Mouse (Mus musculus): ENCODE results near the gene Tnfrsf11a. TPM values are rescaled to one million over a fixed set of nuclear protein-coding genes. Genes with fewer than 3 reads are reported as not detected.
A peak's percentile ranks its signal among the peaks of the same experiment; 100 is the strongest.

Tnfrsf11a gene
- polyA plus RNA-seq, 1 experiment from 2014 or later: 0.48 TPM

GRCm38 (mm10) chr1:105829171-105829570, 48.7 kb downstream of the Tnfrsf11a start:
- Histone ChIP-seq H3K4me2 (replicated peaks; ENCODE audit: low read depth, low read length) (no peak overlapping the region), H3K4me1 (replicated peaks; ENCODE audit: control insufficient read depth, insufficient read depth, low read length) (no peaks in the 10 kb centered on the region), H3K27ac (ENCODE audit: low read depth, low read length) (no peak overlapping the region), H3K4me3 (ENCODE audit: low read depth, low read length) (no peak overlapping the region), H3K36me3 (ENCODE audit: control insufficient read depth, insufficient read depth, low read length) (no peaks in the 10 kb centered on the region), H3K9ac (ENCODE audit: low read depth, low read length) (no peak overlapping the region), H3K27me3 (ENCODE audit: control insufficient read depth, insufficient read depth, low read length) (no peaks in the 10 kb centered on the region), H3K9me3 (ENCODE audit: control insufficient read depth, low read length) (no peaks in the 10 kb centered on the region)
- ATAC-seq (ENCODE audit: low FRiP score) (no peak), DNase-seq (ENCODE audit: low spot score) (no peak)
- WGBS: 76% methylated on average over 5 of the region's 5 CpGs

- no peaks in the 10 kb centered on the region for H3K27me3 ChIP-seq (ENCODE audit: control insufficient read depth, insufficient read depth, low read length)
- H3K4me1 ChIP-seq (replicated peaks; ENCODE audit: control insufficient read depth, insufficient read depth, low read length): no peaks in the 10 kb centered on the region
- H3K9me3 ChIP-seq (ENCODE audit: control insufficient read depth, low read length): no peaks in the 10 kb centered on the region
- 92% methylated on average over 1 of the region's 1 CpGs for WGBS
- DNase-seq (ENCODE audit: low spot score) (no peak), ATAC-seq (ENCODE audit: low FRiP score) (no peak)
- no peak overlapping the region for H3K4me3 ChIP-seq (ENCODE audit: low read depth, low read length)
- H3K27ac ChIP-seq (ENCODE audit: low read depth, low read length): no peak overlapping the region
- H3K36me3 ChIP-seq (ENCODE audit: control insufficient read depth, insufficient read depth, low read length): no peaks in the 10 kb centered on the region
- H3K4me2 ChIP-seq (replicated peaks; ENCODE audit: low read depth, low read length): no peak overlapping the region
- H3K9ac ChIP-seq (ENCODE audit: low read depth, low read length): no peak overlapping the region
Measured at GRCm38 (mm10) chr1:105832784-105833183, 52.3 kb downstream of the Tnfrsf11a start.

- DNase-seq (ENCODE audit: low spot score) (no peak), ATAC-seq (ENCODE audit: low FRiP score) (peak; percentile 18; the same call in 1 of the 2 replicates)
- WGBS: 23% methylated on average over 10 of the region's 10 CpGs
Measured at GRCm38 (mm10) chr1:105842950-105843349, 62.4 kb downstream of the Tnfrsf11a start.

GRCm38 (mm10) chr1:105843386-105843785, 62.9 kb downstream of the Tnfrsf11a start:
- Histone ChIP-seq H3K4me3 (ENCODE audit: low read depth, low read length) (peak overlapping the region; percentile 12; the same call in 1 of the 2 replicates), H3K4me1 (replicated peaks; ENCODE audit: control insufficient read depth, insufficient read depth, low read length) (peaks cover 3% of the 10 kb centered on the region; the same call in 1 of the 2 replicates), H3K9me3 (ENCODE audit: control insufficient read depth, low read length) (no peaks in the 10 kb centered on the region), H3K36me3 (ENCODE audit: control insufficient read depth, insufficient read depth, low read length) (no peaks in the 10 kb centered on the region), H3K27ac (ENCODE audit: low read depth, low read length) (no peak overlapping the region), H3K27me3 (ENCODE audit: control insufficient read depth, insufficient read depth, low read length) (peaks cover 9% of the 10 kb centered on the region; the same call in 1 of the 2 replicates), H3K4me2 (replicated peaks; ENCODE audit: low read depth, low read length) (peak overlapping the region; percentile 34), H3K9ac (ENCODE audit: low read depth, low read length) (no peak overlapping the region)
- WGBS: 1% methylated on average over 12 of the region's 12 CpGs
- ATAC-seq (ENCODE audit: low FRiP score) (0 out of 2 replicates have a peak, but pooled peaks have one; percentile 24), DNase-seq (ENCODE audit: low spot score) (peak; percentile 47)

More at GRCm38 (mm10) chr1:105842950-105843349, 62.4 kb downstream of the Tnfrsf11a start:
- H3K27me3 ChIP-seq (ENCODE audit: control insufficient read depth, insufficient read depth, low read length): peaks cover 9% of the 10 kb centered on the region; the same call in 1 of the 2 replicates
- no peak overlapping the region for H3K4me3 ChIP-seq (ENCODE audit: low read depth, low read length)
- no peaks in the 10 kb centered on the region for H3K36me3 ChIP-seq (ENCODE audit: control insufficient read depth, insufficient read depth, low read length)
- no peak overlapping the region for H3K9ac ChIP-seq (ENCODE audit: low read depth, low read length)
- H3K9me3 ChIP-seq (ENCODE audit: control insufficient read depth, low read length): no peaks in the 10 kb centered on the region
- no peak overlapping the region for H3K27ac ChIP-seq (ENCODE audit: low read depth, low read length)
- H3K4me2 ChIP-seq (replicated peaks; ENCODE audit: low read depth, low read length): peak overlapping the region; percentile 34
- peaks cover 3% of the 10 kb centered on the region; the same call in 1 of the 2 replicates for H3K4me1 ChIP-seq (replicated peaks; ENCODE audit: control insufficient read depth, insufficient read depth, low read length)

- Histone ChIP-seq H3K9ac (ENCODE audit: low read depth, low read length) (no peak overlapping the region), H3K4me1 (replicated peaks; ENCODE audit: control insufficient read depth, insufficient read depth, low read length) (peaks cover 3% of the 10 kb centered on the region; the same call in 1 of the 2 replicates), H3K36me3 (ENCODE audit: control insufficient read depth, insufficient read depth, low read length) (no peaks in the 10 kb centered on the region), H3K9me3 (ENCODE audit: control insufficient read depth, low read length) (no peaks in the 10 kb centered on the region), H3K4me3 (ENCODE audit: low read depth, low read length) (0 out of 2 replicates have a peak overlapping the region, but pooled peaks have one; percentile 28), H3K27ac (ENCODE audit: low read depth, low read length) (no peak overlapping the region), H3K4me2 (replicated peaks; ENCODE audit: low read depth, low read length) (peak overlapping the region; percentile 34), H3K27me3 (ENCODE audit: control insufficient read depth, insufficient read depth, low read length) (peaks cover 9% of the 10 kb centered on the region; the same call in 1 of the 2 replicates)
- WGBS: 12% methylated on average over 2 of the region's 2 CpGs
- ATAC-seq (ENCODE audit: low FRiP score) (peak; percentile 52), DNase-seq (ENCODE audit: low spot score) (peak; percentile 28)
Measured at GRCm38 (mm10) chr1:105843856-105844255, 63.3 kb downstream of the Tnfrsf11a start.

GRCm38 (mm10) chr1:105844341-105845006, 64.0 kb downstream of the Tnfrsf11a start:
- peak; percentile 44 for DNase-seq (ENCODE audit: low spot score)
- Histone ChIP-seq H3K9ac (ENCODE audit: low read depth, low read length) (no peak overlapping the region), H3K9me3 (ENCODE audit: control insufficient read depth, low read length) (no peaks in the 10 kb centered on the region), H3K27me3 (ENCODE audit: control insufficient read depth, insufficient read depth, low read length) (peaks cover 9% of the 10 kb centered on the region; the same call in 1 of the 2 replicates), H3K4me1 (replicated peaks; ENCODE audit: control insufficient read depth, insufficient read depth, low read length) (peaks cover 3% of the 10 kb centered on the region; the same call in 1 of the 2 replicates), H3K27ac (ENCODE audit: low read depth, low read length) (no peak overlapping the region), H3K4me2 (replicated peaks; ENCODE audit: low read depth, low read length) (peak overlapping the region; percentile 41), H3K4me3 (ENCODE audit: low read depth, low read length) (peak overlapping the region; percentile 28), H3K36me3 (ENCODE audit: control insufficient read depth, insufficient read depth, low read length) (no peaks in the 10 kb centered on the region)
- WGBS: 8% methylated on average over 28 of the region's 28 CpGs
- ATAC-seq (ENCODE audit: low FRiP score): peak; percentile 79

DNA sequence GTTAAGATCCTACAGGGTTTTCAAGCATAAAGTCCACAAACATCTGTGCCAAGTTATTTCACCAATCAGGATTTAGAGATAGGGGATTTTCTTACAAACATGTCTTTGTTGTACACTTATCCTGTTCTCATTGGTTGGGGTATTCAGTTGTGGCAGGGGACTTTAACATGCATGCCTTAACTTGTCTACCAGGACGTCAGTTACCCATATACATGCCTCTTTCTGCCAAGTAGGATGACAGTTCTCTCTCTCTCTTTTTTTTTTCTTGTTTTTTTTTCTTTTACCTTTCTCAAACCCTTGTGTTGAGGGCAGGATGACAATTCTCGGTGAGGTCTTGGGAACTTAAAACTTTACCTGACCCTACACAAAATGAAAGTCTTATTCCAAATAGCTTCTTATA, 65.9 kb downstream of the Tnfrsf11a start:
- WGBS: 85% methylated on average over 2 of the region's 2 CpGs
- no peak overlapping the region for H3K9ac ChIP-seq (ENCODE audit: low read depth, low read length)
- ATAC-seq (ENCODE audit: low FRiP score): no peak
- no peaks in the 10 kb centered on the region for H3K9me3 ChIP-seq (ENCODE audit: control insufficient read depth, low read length)
- no peak overlapping the region for H3K27ac ChIP-seq (ENCODE audit: low read depth, low read length)
- H3K4me1 ChIP-seq (replicated peaks; ENCODE audit: control insufficient read depth, insufficient read depth, low read length): peaks cover 3% of the 10 kb centered on the region; the same call in 1 of the 2 replicates
- H3K36me3 ChIP-seq (ENCODE audit: control insufficient read depth, insufficient read depth, low read length): no peaks in the 10 kb centered on the region
- DNase-seq (ENCODE audit: low spot score): no peak
- H3K4me3 ChIP-seq (ENCODE audit: low read depth, low read length): no peak overlapping the region
- H3K27me3 ChIP-seq (ENCODE audit: control insufficient read depth, insufficient read depth, low read length): peaks cover 9% of the 10 kb centered on the region; the same call in 1 of the 2 replicates
- H3K4me2 ChIP-seq (replicated peaks; ENCODE audit: low read depth, low read length): no peak overlapping the region

GRCm38 (mm10) chr1:105848806-105849205, 68.3 kb downstream of the Tnfrsf11a start:
- Histone ChIP-seq H3K4me2 (replicated peaks; ENCODE audit: low read depth, low read length) (no peak overlapping the region), H3K27me3 (ENCODE audit: control insufficient read depth, insufficient read depth, low read length) (peaks cover 7% of the 10 kb centered on the region; the same call in 1 of the 2 replicates), H3K4me1 (replicated peaks; ENCODE audit: control insufficient read depth, insufficient read depth, low read length) (peaks cover 3% of the 10 kb centered on the region; the same call in 1 of the 2 replicates), H3K4me3 (ENCODE audit: low read depth, low read length) (no peak overlapping the region), H3K9ac (ENCODE audit: low read depth, low read length) (no peak overlapping the region), H3K9me3 (ENCODE audit: control insufficient read depth, low read length) (no peaks in the 10 kb centered on the region), H3K27ac (ENCODE audit: low read depth, low read length) (no peak overlapping the region), H3K36me3 (ENCODE audit: control insufficient read depth, insufficient read depth, low read length) (no peaks in the 10 kb centered on the region)
- ATAC-seq (ENCODE audit: low FRiP score) (no peak), DNase-seq (ENCODE audit: low spot score) (no peak)
- WGBS: 91% methylated on average over 8 of the region's 8 CpGs

- no peak overlapping the region for H3K4me2 ChIP-seq (replicated peaks; ENCODE audit: low read depth, low read length)
- H3K27ac ChIP-seq (ENCODE audit: low read depth, low read length): no peak overlapping the region
- H3K36me3 ChIP-seq (ENCODE audit: control insufficient read depth, insufficient read depth, low read length): no peaks in the 10 kb centered on the region
- H3K27me3 ChIP-seq (ENCODE audit: control insufficient read depth, insufficient read depth, low read length): no peaks in the 10 kb centered on the region; the same call in 1 of the 2 replicates
- ATAC-seq (ENCODE audit: low FRiP score) (no peak), DNase-seq (ENCODE audit: low spot score) (no peak)
- 89% methylated on average over 2 of the region's 2 CpGs for whole genome bisulfite sequencing
- no peaks in the 10 kb centered on the region for H3K4me1 ChIP-seq (replicated peaks; ENCODE audit: control insufficient read depth, insufficient read depth, low read length)
- no peak overlapping the region for H3K9ac ChIP-seq (ENCODE audit: low read depth, low read length)
- no peaks in the 10 kb centered on the region for H3K9me3 ChIP-seq (ENCODE audit: control insufficient read depth, low read length)
- no peak overlapping the region for H3K4me3 ChIP-seq (ENCODE audit: low read depth, low read length)
Measured at GRCm38 (mm10) chr1:105851341-105851740, 70.8 kb downstream of the Tnfrsf11a start.

Measured in hindbrain, embryonic 11.5 days (tissue).